In genomic region chr11:79103461-79103869, GRCm38 (mm10) we compare ENCODE assay signal across 15 mouse cellular contexts. TPM values are rescaled to one million over a fixed set of nuclear protein-coding genes. Genes with fewer than 3 reads are reported as not detected.
DNase-seq lines count a peak whose midpoint lies in the region; ATAC-seq lines count a peak whose summit lies in the region.
"Had no signal": no experiment of that assay in that cellular context is flagged by ENCODE, and none has a peak within 500 bp of the region (broad histone marks: within the 10 kb centered on the region; RNA-seq: fewer than 3 reads in every experiment).

No protein-coding gene starts in this region.

- ATAC-seq in kidney, embryonic 14.5 days (ENCODE audit: low FRiP score, low TSS enrichment), result no peak
- ATAC-seq: activated CD4-positive, CD25-positive, alpha-beta regulatory T cell, adult 4 months; forebrain, embryonic 14.5 days; midbrain, embryonic 13.5 days had no signal

- WGBS in kidney, embryonic 14.5 days, result 38% methylated on average over 5 of the region's 5 CpGs

- H3K27ac ChIP-seq in kidney, embryonic 14.5 days (ENCODE audit: low read depth, low read length), result 0 out of 2 replicates have a peak overlapping the region, but pooled peaks have one; percentile 0
- H3K27ac ChIP-seq: heart, embryonic 15.5 days; midbrain, embryonic 13.5 days had no signal

- H3K4me1 ChIP-seq in kidney, embryonic 14.5 days (ENCODE audit: control insufficient read depth, insufficient read depth, low read length), result peaks cover 27% of the 10 kb centered on the region

- no peak overlapping the region for H3K9ac ChIP-seq in kidney, embryonic 14.5 days (ENCODE audit: low read depth, low read length)
- H3K9ac ChIP-seq: heart, embryonic 15.5 days; midbrain, embryonic 13.5 days had no signal

- no peaks in the 10 kb centered on the region for H3K36me3 ChIP-seq in kidney, embryonic 14.5 days (ENCODE audit: control insufficient read depth, insufficient read depth, low read length)
- H3K36me3 ChIP-seq in splenic B cell, adult 2 months (ENCODE audit: control insufficient read depth, insufficient read depth, low read length, poor library complexity, severe bottlenecking), result no peaks in the 10 kb centered on the region
- H3K36me3 ChIP-seq: heart, embryonic 15.5 days; midbrain, embryonic 13.5 days had no signal

- no peak overlapping the region for H3K4me2 ChIP-seq in kidney, embryonic 14.5 days (replicated peaks; ENCODE audit: low read depth, low read length)
- H3K4me2 ChIP-seq: heart, embryonic 15.5 days; midbrain, embryonic 13.5 days had no signal

- H3K4me3 ChIP-seq in kidney, embryonic 14.5 days (ENCODE audit: low read length), result no peak overlapping the region
- H3K4me3 ChIP-seq: heart, embryonic 15.5 days; midbrain, embryonic 13.5 days had no signal

- H3K27me3 ChIP-seq in kidney, embryonic 14.5 days (ENCODE audit: control insufficient read depth, insufficient read depth, low read length), result no peaks in the 10 kb centered on the region
- no peaks in the 10 kb centered on the region for H3K27me3 ChIP-seq in splenic B cell, adult 2 months (ENCODE audit: control insufficient read depth, insufficient read depth, low read length, poor library complexity, severe bottlenecking)
- H3K27me3 ChIP-seq: heart, embryonic 15.5 days; midbrain, embryonic 13.5 days had no signal

- H3K9me3 ChIP-seq in kidney, embryonic 14.5 days (ENCODE audit: control insufficient read depth, low read length), result no peaks in the 10 kb centered on the region
- H3K9me3 ChIP-seq: heart, embryonic 15.5 days; midbrain, embryonic 13.5 days had no signal

- no peak for DNase-seq in kidney, postnatal 25 days
- DNase-seq in spleen, postnatal 36 days (ENCODE audit: low spot score in 2 of 2), result peak; percentile 33 to 39
- DNase-seq in spleen, adult 12 weeks (ENCODE audit: low spot score), result no peak
- DNase-seq in R1 (ENCODE audit: low read depth, low spot score), result peak; percentile 56
- peak; percentile 69 for DNase-seq in splenic B cell, adult 2 months (ENCODE audit: low read depth, low spot score)
- DNase-seq in cerebellum, postnatal 36 days, result no peak
- no peak for DNase-seq in heart, postnatal 4 days
- DNase-seq: cerebellum, adult 11-12 months; lung, adult 2 months; thymus, adult 18-20 months had no signal

RNA-seq across cellular contexts. Expression of gene Ksr1, which starts 42.7 kb away (rescaled TPM):
- polyA plus RNA-seq in kidney, embryonic 14.5 days (2014; fragmentation: Nextera tagmentation; extraction: Ambion mirVana), result 2.7 and 4.1 TPM in 2 replicates
- 10 to 100 TPM; 14.6 to 15.8 TPM for total RNA-seq in heart, postnatal 4 days (2021)

Comparison
In these comparisons a context has a peak if more than half of its experiments do, and no peak if none do; other contexts are left out.
1. DNase-seq: peak in spleen, postnatal 36 days (2 of 2), R1 (single experiment) and splenic B cell, adult 2 months (single experiment); none in kidney, postnatal 25 days (0 of 2), spleen, adult 12 weeks (single experiment), cerebellum, postnatal 36 days (0 of 2) and heart, postnatal 4 days (single experiment).